Mouse (Mus musculus) bone marrow, adult 2 months (tissue): ENCODE measurements around the gene Gm6408. TPM values are rescaled to one million over a fixed set of nuclear protein-coding genes. Genes with fewer than 3 reads are reported as not detected.
"Not testable (repeated sequence)": the region's sequence is repeated elsewhere in the genome, so short reads cannot be mapped to it uniquely, and the experiment has no call there.

Source experiments
- H3K27ac ChIP-seq: fragments of 200-500 bp; 2 replicates; pipeline ENCODE4 v1.5.1; 2012; ENCODE audit warnings: low read depth, mild to moderate bottlenecking, control low read depth, inconsistent platforms, low read length; ENCODE audit not compliant: control insufficient read depth, poor library complexity, insufficient read depth
- H3K4me1 ChIP-seq: fragments of 200-500 bp; 2 replicates; pipeline ENCODE4 v1.6.1; 2011; ENCODE audit warnings: low read length; ENCODE audit not compliant: control insufficient read depth, insufficient read depth
- H3K4me3 ChIP-seq: fragments of 200-500 bp; replicated peaks from 2 replicates; pipeline ENCODE3; 2011; ENCODE audit warnings: mild to moderate bottlenecking, low read depth, low read length, control low read depth; ENCODE audit not compliant: control insufficient read depth
- CTCF ChIP-seq: fragments of 200-500 bp; IDR thresholded peaks from 2 replicates; pipeline ENCODE4 v1.5.1; 2011; ENCODE audit warnings: low read length, control low read depth; ENCODE audit not compliant: control insufficient read depth, insufficient read depth
- POLR2A ChIP-seq: fragments of 200-500 bp; IDR thresholded peaks from 2 replicates; pipeline ENCODE4 v1.6.1; 2011; ENCODE audit warnings: low read depth, mild to moderate bottlenecking, control low read depth, low read length, borderline replicate concordance; ENCODE audit not compliant: control insufficient read depth
- WGBS: fragments of 180-500 bp; shearing (Covaris S2); methylation state at CpG from one replicate; pipeline ENCODE4 v1.1.7; 2018; 5-methylcytosine and 5-hydroxymethylcytosine counted together
- polyA plus RNA-seq: library from polyadenylated mRNA; stranded (reverse); fragments of >200 nt; gene quantifications from 2 replicates; pipeline ENCODE4 v1.2.4, GENCODE M21; 2011; ENCODE audit warnings: low replicate concordance; ENCODE audit not compliant: missing spikeins, insufficient read depth, insufficient read length

The Gm6408 gene
- not detected in 2 replicates for polyA plus RNA-seq

- H3K4me3 ChIP-seq, H3K4me1 ChIP-seq, H3K27ac ChIP-seq: not testable (repeated sequence)
- 69% methylated on average over 3 of the region's 3 CpGs for WGBS
These were observed at the start of gene Gm6408 for GRCm38 (mm10) chr5:146481665-146482064. TSS of gene Gm6408 (plus strand) at chr5:146481965.

- H3K27ac ChIP-seq = no peak overlapping the region
- 76% methylated on average over 6 of the region's 6 CpGs for WGBS
- TF ChIP-seq POLR2A = no peak
- no peak for TF ChIP-seq CTCF
- no peak overlapping the region for H3K4me3 ChIP-seq
- H3K4me1 ChIP-seq = no peaks in the 10 kb centered on the region
These were observed 49.3 kb upstream of the Gm6408 start for GRCm38 (mm10) chr5:146432476-146432875.

- Histone ChIP-seq H3K4me3 (no peak overlapping the region), H3K4me1 (no peaks in the 10 kb centered on the region), H3K27ac (no peak overlapping the region)
- whole genome bisulfite sequencing = 90% methylated on average over 16 of the region's 16 CpGs
- no peak for TF ChIP-seq POLR2A
- TF ChIP-seq CTCF = no peak
These were observed 46.4 kb upstream of the Gm6408 start for GRCm38 (mm10) chr5:146435316-146435715.

- whole genome bisulfite sequencing = 88% methylated on average over 11 of the region's 11 CpGs
- H3K4me1 ChIP-seq = no peaks in the 10 kb centered on the region
- TF ChIP-seq POLR2A (no peak), CTCF (no peak)
- H3K4me3 ChIP-seq = no peak overlapping the region
- no peak overlapping the region for H3K27ac ChIP-seq
These were observed 45.0 kb upstream of the Gm6408 start for GRCm38 (mm10) chr5:146436796-146437195.

- no peak for TF ChIP-seq POLR2A
- TF ChIP-seq CTCF = no peak
- Histone ChIP-seq H3K4me1 (no peaks in the 10 kb centered on the region), H3K4me3 (no peak overlapping the region), H3K27ac (no peak overlapping the region)
- 84% methylated on average over 7 of the region's 7 CpGs for WGBS
These were observed 42.5 kb upstream of the Gm6408 start for GRCm38 (mm10) chr5:146439152-146439781.

GRCm38 (mm10) chr5:146440273-146440672, 41.5 kb upstream of the Gm6408 start:
- 81% methylated on average over 5 of the region's 5 CpGs for WGBS
- TF ChIP-seq POLR2A (no peak), CTCF (no peak)
- H3K4me3 ChIP-seq = no peak overlapping the region
- no peak overlapping the region for H3K27ac ChIP-seq
- no peaks in the 10 kb centered on the region for H3K4me1 ChIP-seq

GRCm38 (mm10) chr5:146442767-146443166, 39.0 kb upstream of the Gm6408 start:
- WGBS = 42% methylated on average over 2 of the region's 2 CpGs
- TF ChIP-seq CTCF (no peak), POLR2A (no peak)
- H3K4me1 ChIP-seq = no peaks in the 10 kb centered on the region

GRCm38 (mm10) chr5:146446633-146447032, 35.1 kb upstream of the Gm6408 start:
- no peaks in the 10 kb centered on the region for H3K4me1 ChIP-seq
- H3K27ac ChIP-seq = no peak overlapping the region
- TF ChIP-seq POLR2A (no peak), CTCF (no peak)
- no peak overlapping the region for H3K4me3 ChIP-seq
- 73% methylated on average over 2 of the region's 2 CpGs for WGBS

More at GRCm38 (mm10) chr5:146442767-146443166, 39.0 kb upstream of the Gm6408 start:
- H3K27ac ChIP-seq = no peak overlapping the region
- no peak overlapping the region for H3K4me3 ChIP-seq

GRCm38 (mm10) chr5:146451592-146452254, 30.0 kb upstream of the Gm6408 start:
- TF ChIP-seq POLR2A (no peak), CTCF (no peak)
- Histone ChIP-seq H3K4me3 (no peak overlapping the region), H3K4me1 (no peaks in the 10 kb centered on the region), H3K27ac (no peak overlapping the region)
- 84% methylated on average over 11 of the region's 11 CpGs for WGBS
